Mouse (Mus musculus) embryonic facial prominence, embryonic 14.5 days (tissue): ENCODE measurements around the gene Aunip. TPM values are rescaled to one million over a fixed set of nuclear protein-coding genes. Genes with fewer than 3 reads are reported as not detected.

Experiments
- ATAC-seq: fragments of 200-750 bp; cut with Nextera tagmentation; 2 replicates; pipeline ENCODE4 v1.8.0; 2017; ENCODE audit warnings: low read depth, moderate number of reproducible peaks, moderate TSS enrichment
- DNase-seq: peaks from one replicate; pipeline ENCODE4 v3.0.0-alpha.2; 2015; ENCODE audit warnings: low spot score
- H3K27ac ChIP-seq: fragments of 300-500 bp; sonication (generic); replicated peaks from 2 replicates; pipeline ENCODE4 v1.5.1; 2014; ENCODE audit warnings: low read depth, mild to moderate bottlenecking, low read length, moderate library complexity
- H3K27me3 ChIP-seq: fragments of 300-500 bp; sonication (generic); replicated peaks from 2 replicates; pipeline ENCODE4 v1.6.1; 2014; ENCODE audit warnings: low read length; ENCODE audit not compliant: control insufficient read depth, insufficient read depth
- H3K36me3 ChIP-seq: fragments of 300-500 bp; sonication (generic); 2 replicates; pipeline ENCODE4 v1.6.1; 2014; ENCODE audit warnings: low read length, mixed read lengths; ENCODE audit not compliant: control insufficient read depth, insufficient read depth
- H3K4me1 ChIP-seq: fragments of 300-500 bp; sonication (generic); 2 replicates; pipeline ENCODE4 v1.6.1; 2014; ENCODE audit warnings: antibody characterized with exemption, low read length; ENCODE audit not compliant: control insufficient read depth, insufficient read depth
- H3K4me2 ChIP-seq: fragments of 300-500 bp; sonication (generic); 2 replicates; pipeline ENCODE4 v1.6.1; 2014; ENCODE audit warnings: low read depth, mild to moderate bottlenecking, low read length, moderate library complexity, mixed read lengths
- H3K4me3 ChIP-seq: fragments of 300-500 bp; sonication (generic); 2 replicates; pipeline ENCODE4 v1.5.1; 2014; ENCODE audit warnings: low read depth, mild to moderate bottlenecking, low read length
- H3K9ac ChIP-seq: fragments of 300-500 bp; sonication (generic); 2 replicates; pipeline ENCODE4 v1.6.1; 2014; ENCODE audit warnings: low read depth, mild to moderate bottlenecking, low read length, moderate library complexity, mixed read lengths
- H3K9me3 ChIP-seq: fragments of 300-500 bp; sonication (generic); 2 replicates; pipeline ENCODE4 v1.6.1; 2016; ENCODE audit warnings: low read length; ENCODE audit not compliant: control insufficient read depth
- WGBS: fragments of 180-500 bp; shearing (Covaris S2); extraction: QIAGEN DNeasy Blood & Tissue Kit; methylation state at CpG from one replicate; pipeline ENCODE4 v1.1.7; 2014; 5-methylcytosine and 5-hydroxymethylcytosine counted together
- polyA plus RNA-seq: library from polyadenylated mRNA; unstranded; fragments of >200 nt; fragmentation: Nextera tagmentation; extraction: Ambion mirVana; gene quantifications from 2 replicates; pipeline ENCODE4 v1.2.1, GENCODE M21; 2014

Gene Aunip
- polyA plus RNA-seq, 1 experiment from 2014 or later = 3.9 TPM

- Histone ChIP-seq H3K36me3 (peaks cover 34% of the 10 kb centered on the region), H3K9me3 (no peaks in the 10 kb centered on the region), H3K9ac (peak overlapping the region; percentile 87), H3K27me3 (no peaks in the 10 kb centered on the region), H3K4me2 (peak overlapping the region; percentile 98), H3K27ac (peak overlapping the region; percentile 92), H3K4me1 (0 out of 2 replicates have a peak, but pooled peaks cover 3% of the 10 kb centered on the region), H3K4me3 (peak overlapping the region; percentile 89)
- DNase-seq = peak; percentile 50
- 13% methylated on average over 6 of the region's 6 CpGs for WGBS
- no peak; the same call in 1 of the 2 replicates for ATAC-seq
Measured at GRCm38 (mm10) chr4:134469341-134469796, 41.4 kb upstream of the Aunip start.

- Histone ChIP-seq H3K4me3 (peak overlapping the region; percentile 89), H3K27me3 (no peaks in the 10 kb centered on the region), H3K4me1 (0 out of 2 replicates have a peak, but pooled peaks cover 3% of the 10 kb centered on the region), H3K9me3 (no peaks in the 10 kb centered on the region), H3K4me2 (peak overlapping the region; percentile 98), H3K27ac (peak overlapping the region; percentile 39), H3K36me3 (peaks cover 40% of the 10 kb centered on the region), H3K9ac (peak overlapping the region; percentile 87)
- 55% methylated on average over 3 of the region's 3 CpGs for WGBS
- DNase-seq (no peak), ATAC-seq (no peak)
Measured at GRCm38 (mm10) chr4:134469985-134470384, 40.8 kb upstream of the Aunip start.

GRCm38 (mm10) chr4:134471469-134471868, 39.3 kb upstream of the Aunip start:
- no peak overlapping the region for H3K4me2 ChIP-seq
- no peaks in the 10 kb centered on the region for H3K9me3 ChIP-seq
- ATAC-seq (no peak), DNase-seq (no peak)
- no peak overlapping the region for H3K27ac ChIP-seq
- H3K4me1 ChIP-seq = 0 out of 2 replicates have a peak, but pooled peaks cover 3% of the 10 kb centered on the region
- no peak overlapping the region for H3K9ac ChIP-seq
- no peaks in the 10 kb centered on the region for H3K27me3 ChIP-seq
- H3K4me3 ChIP-seq = no peak overlapping the region
- peaks cover 50% of the 10 kb centered on the region for H3K36me3 ChIP-seq

GRCm38 (mm10) chr4:134473764-134474163, 37.0 kb upstream of the Aunip start:
- Histone ChIP-seq H3K9ac (no peak overlapping the region), H3K27me3 (no peaks in the 10 kb centered on the region), H3K9me3 (no peaks in the 10 kb centered on the region), H3K36me3 (peaks cover 50% of the 10 kb centered on the region), H3K4me3 (no peak overlapping the region), H3K4me2 (no peak overlapping the region), H3K4me1 (0 out of 2 replicates have a peak, but pooled peaks cover 3% of the 10 kb centered on the region), H3K27ac (no peak overlapping the region)
- ATAC-seq (no peak), DNase-seq (no peak)
- WGBS = 62% methylated on average over 4 of the region's 4 CpGs

GRCm38 (mm10) chr4:134474240-134474639, 36.6 kb upstream of the Aunip start:
- Histone ChIP-seq H3K9me3 (no peaks in the 10 kb centered on the region), H3K4me2 (no peak overlapping the region), H3K27ac (no peak overlapping the region), H3K9ac (no peak overlapping the region), H3K4me1 (0 out of 2 replicates have a peak, but pooled peaks cover 3% of the 10 kb centered on the region), H3K27me3 (no peaks in the 10 kb centered on the region), H3K4me3 (no peak overlapping the region), H3K36me3 (peaks cover 50% of the 10 kb centered on the region)
- 58% methylated on average over 8 of the region's 8 CpGs for WGBS
- ATAC-seq (no peak), DNase-seq (no peak)

- H3K27ac ChIP-seq = no peak overlapping the region
- no peaks in the 10 kb centered on the region for H3K27me3 ChIP-seq
- H3K4me1 ChIP-seq = no peaks in the 10 kb centered on the region
- H3K9ac ChIP-seq = no peak overlapping the region
- no peak overlapping the region for H3K4me3 ChIP-seq
- ATAC-seq (no peak), DNase-seq (no peak)
- H3K36me3 ChIP-seq = peaks cover 37% of the 10 kb centered on the region
- H3K4me2 ChIP-seq = no peak overlapping the region
- no peaks in the 10 kb centered on the region for H3K9me3 ChIP-seq
- 85% methylated on average over 8 of the region's 8 CpGs for WGBS
Measured at GRCm38 (mm10) chr4:134476899-134477298, 33.9 kb upstream of the Aunip start.

GRCm38 (mm10) chr4:134478031-134478430, 32.8 kb upstream of the Aunip start:
- no peak overlapping the region for H3K9ac ChIP-seq
- H3K27ac ChIP-seq = no peak overlapping the region
- ATAC-seq (peak; percentile 80), DNase-seq (peak; percentile 72)
- H3K4me3 ChIP-seq = no peak overlapping the region
- H3K9me3 ChIP-seq = no peaks in the 10 kb centered on the region
- peaks cover 26% of the 10 kb centered on the region for H3K36me3 ChIP-seq
- 3% methylated on average over 9 of the region's 9 CpGs for WGBS
- H3K4me2 ChIP-seq = no peak overlapping the region
- H3K27me3 ChIP-seq = 0 out of 2 replicates have a peak, but pooled peaks cover 4% of the 10 kb centered on the region
- no peaks in the 10 kb centered on the region for H3K4me1 ChIP-seq

- no peak overlapping the region for H3K4me3 ChIP-seq
- H3K27me3 ChIP-seq = 0 out of 2 replicates have a peak, but pooled peaks cover 8% of the 10 kb centered on the region
- no peaks in the 10 kb centered on the region for H3K9me3 ChIP-seq
- H3K27ac ChIP-seq = no peak overlapping the region
- no peaks in the 10 kb centered on the region for H3K4me1 ChIP-seq
- H3K4me2 ChIP-seq = no peak overlapping the region
- no peak overlapping the region for H3K9ac ChIP-seq
- H3K36me3 ChIP-seq = peaks cover 12% of the 10 kb centered on the region
- 83% methylated on average over 4 of the region's 4 CpGs for WGBS
- ATAC-seq (no peak), DNase-seq (no peak)
Measured at GRCm38 (mm10) chr4:134479839-134480238, 31.0 kb upstream of the Aunip start.

- Histone ChIP-seq H3K27me3 (0 out of 2 replicates have a peak, but pooled peaks cover 8% of the 10 kb centered on the region), H3K9ac (no peak overlapping the region), H3K4me2 (no peak overlapping the region), H3K4me1 (no peaks in the 10 kb centered on the region), H3K9me3 (no peaks in the 10 kb centered on the region), H3K27ac (no peak overlapping the region), H3K4me3 (no peak overlapping the region), H3K36me3 (0 out of 2 replicates have a peak, but pooled peaks cover 2% of the 10 kb centered on the region)
- no peak; the same call in 1 of the 2 replicates for ATAC-seq
- peak; percentile 54 for DNase-seq
- WGBS = 19% methylated on average over 6 of the region's 6 CpGs
Measured at GRCm38 (mm10) chr4:134480864-134481263, 29.9 kb upstream of the Aunip start.
